Mouse (Mus musculus) heart, adult 10 weeks (tissue): ENCODE measurements around the gene Zp3r. TPM values are rescaled to one million over a fixed set of nuclear protein-coding genes. Genes with fewer than 3 reads are reported as not detected.

Experiments
- polyA plus RNA-seq: library from polyadenylated mRNA; stranded (reverse); fragments of 350-450 nt; fragmentation: Illumina TruSeq; extraction: RNeasy Lipid Tissue Mini Kit (QIAGEN cat#74804); gene quantifications from one replicate; pipeline ENCODE4 v1.2.3, GENCODE M21; 2014; ENCODE audit warnings: low read depth, low replicate concordance

Gene Zp3r
- not detected for polyA plus RNA-seq

DNA sequence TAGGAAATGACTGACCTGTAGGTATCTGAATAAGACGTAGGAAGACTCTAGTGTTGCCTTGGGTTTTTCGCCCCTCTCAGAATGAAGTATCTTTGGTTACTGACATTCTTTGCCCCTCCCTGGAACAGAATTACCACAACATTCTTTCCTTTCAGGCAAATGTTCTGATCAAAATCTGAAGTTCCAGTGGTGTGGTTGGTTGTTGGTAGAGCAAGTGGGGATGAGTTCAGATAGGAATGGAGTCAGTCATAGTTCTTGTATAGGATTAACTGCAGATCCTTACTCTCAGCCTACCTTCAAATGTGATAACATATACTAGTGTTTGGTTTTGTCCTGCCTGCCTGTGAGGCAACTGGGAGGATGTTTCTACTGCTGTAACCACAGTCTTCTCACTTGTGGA is at the start of gene Zp3r:
Zp3r (minus strand) TSS at position 101 of the 400 bp plus-strand sequence.

GRCm38 (mm10) chr1:130661454-130661853 is 32.0 kb upstream of the Zp3r start, which contains the start of gene C4bp:
Gene C4bp, minus strand, starts transcription at chr1:130661632.

Other genes with a start within 250 kb of the Zp3r start
- not detected for gene Cd55b, start 206.6 kb downstream of the Zp3r start, polyA plus RNA-seq
- gene Cd55, start 166.9 kb downstream of the Zp3r start, polyA plus RNA-seq: 14.5 TPM
- gene C4bp, start 32.0 kb upstream of the Zp3r start, polyA plus RNA-seq: 0.29 TPM
- 1.0 TPM for gene Gm29427, start 86.2 kb upstream of the Zp3r start, polyA plus RNA-seq
- gene Yod1, start 87.7 kb upstream of the Zp3r start, polyA plus RNA-seq: 3.1 TPM
- gene Pfkfb2, start 99.6 kb upstream of the Zp3r start, polyA plus RNA-seq: 90.3 TPM
- 0.45 TPM for gene AA986860, start 102.4 kb upstream of the Zp3r start, polyA plus RNA-seq
- gene Fcamr, start 171.3 kb upstream of the Zp3r start, polyA plus RNA-seq: 1.8 TPM
- 0.81 TPM for gene Pigr, start 197.1 kb upstream of the Zp3r start, polyA plus RNA-seq
- 1.2 TPM for gene Fcmr, start 236.0 kb upstream of the Zp3r start, polyA plus RNA-seq